Mouse (Mus musculus) gonadal fat pad, adult 2 months (tissue): ENCODE measurements around the gene Rgs2. TPM values are rescaled to one million over a fixed set of nuclear protein-coding genes. Genes with fewer than 3 reads are reported as not detected.

Experiments used
- DNase-seq: peaks from one replicate; pipeline ENCODE4 v3.0.0-alpha.2; 2012; ENCODE audit warnings: low read depth
- polyA plus RNA-seq: library from polyadenylated mRNA; depleted of rRNA; stranded (reverse); fragments of >200 nt; gene quantifications from 2 replicates; pipeline ENCODE4 v1.2.3, GENCODE M21; 2012; rRNA removed

Gene Rgs2
- polyA plus RNA-seq, 1 experiment = 6.5 TPM

DNA sequence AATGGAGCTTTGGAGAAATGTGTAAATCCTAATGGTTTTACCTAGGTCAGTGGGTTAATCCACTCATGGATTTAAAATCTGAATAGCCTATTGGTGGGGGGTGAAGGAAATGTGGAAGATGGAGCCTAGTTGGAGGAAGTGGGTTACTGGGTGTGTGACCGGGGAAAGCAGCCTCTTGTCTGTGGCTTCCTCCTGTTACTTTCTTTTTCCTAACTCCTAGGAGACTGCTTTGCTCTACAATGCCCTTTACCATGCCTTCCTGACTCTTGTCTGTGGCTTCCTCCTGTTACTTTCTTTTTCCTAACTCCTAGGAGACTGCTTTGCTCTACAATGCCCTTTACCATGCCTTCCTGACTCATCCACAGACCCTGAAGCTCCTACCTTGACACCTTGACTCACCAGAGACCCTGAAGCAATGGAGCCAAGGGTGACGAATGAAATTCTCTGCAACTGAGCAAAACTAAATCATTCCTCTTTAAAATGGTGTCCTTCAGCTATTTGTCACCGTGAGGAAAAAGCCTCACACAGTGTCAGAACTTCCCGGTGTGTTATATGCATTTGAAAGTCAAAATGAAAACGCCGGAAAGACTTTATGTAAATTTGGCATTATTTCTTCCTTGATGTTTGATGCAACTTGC is 18.9 kb downstream of the Rgs2 start:
- no peak for DNase-seq

DNA sequence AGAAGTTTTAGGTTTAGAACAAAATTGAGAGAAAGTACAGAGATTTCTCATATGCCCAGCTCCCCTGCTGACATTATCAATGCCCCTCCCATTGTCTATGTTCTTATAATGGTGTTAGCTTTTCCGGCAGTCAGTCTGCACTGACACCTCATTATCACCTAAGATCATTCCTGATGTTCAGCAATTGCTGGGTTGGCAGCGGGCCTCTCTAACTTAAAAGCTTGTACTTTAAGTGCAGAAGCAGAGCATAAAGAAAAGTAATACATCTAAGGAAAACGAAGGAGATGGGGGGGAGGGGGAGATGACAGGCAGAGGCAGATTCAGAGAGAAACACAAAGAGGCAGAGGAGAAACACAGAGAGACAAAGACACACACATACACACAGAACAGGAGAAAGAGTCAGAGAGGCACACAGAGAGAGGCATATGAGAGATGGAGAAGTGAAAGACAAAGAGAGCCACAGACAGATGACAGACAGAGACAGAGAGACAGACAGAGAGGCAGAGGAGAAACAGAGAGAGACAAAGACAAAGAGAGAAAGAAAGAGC is 21.1 kb downstream of the Rgs2 start:
- DNase-seq = no peak

DNA sequence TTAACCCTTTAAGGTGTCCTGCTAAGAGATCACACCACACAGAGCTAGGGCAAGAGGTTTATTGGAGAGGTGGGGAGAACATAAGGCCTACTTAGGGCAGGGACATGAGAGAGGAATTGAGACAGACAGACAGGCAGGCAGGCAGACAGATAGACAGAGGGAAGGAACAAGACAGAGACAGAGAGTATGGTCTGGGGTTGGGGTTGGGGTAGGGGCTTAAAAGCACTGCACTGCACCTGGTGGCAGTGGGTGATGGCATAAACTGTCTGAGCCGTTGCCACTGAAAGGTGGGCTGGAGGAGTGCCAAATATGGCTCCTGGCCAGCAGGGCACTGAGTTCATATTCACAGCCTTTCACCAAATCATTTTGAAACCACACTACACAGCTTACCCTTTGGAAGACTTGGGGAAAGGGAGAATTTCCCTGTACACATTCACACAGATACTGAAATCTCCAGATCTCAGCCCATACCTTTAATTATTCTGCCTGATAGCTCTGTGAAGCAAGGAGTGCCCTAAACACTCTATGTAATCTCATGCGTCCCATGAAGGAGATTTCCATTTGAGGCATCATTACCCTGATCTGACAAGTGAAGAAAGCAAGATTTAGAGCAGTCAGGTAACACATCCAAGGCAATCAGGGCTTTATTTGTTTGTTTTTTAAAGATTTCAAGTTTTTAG is 21.7 kb downstream of the Rgs2 start:
- no peak for DNase-seq

DNA sequence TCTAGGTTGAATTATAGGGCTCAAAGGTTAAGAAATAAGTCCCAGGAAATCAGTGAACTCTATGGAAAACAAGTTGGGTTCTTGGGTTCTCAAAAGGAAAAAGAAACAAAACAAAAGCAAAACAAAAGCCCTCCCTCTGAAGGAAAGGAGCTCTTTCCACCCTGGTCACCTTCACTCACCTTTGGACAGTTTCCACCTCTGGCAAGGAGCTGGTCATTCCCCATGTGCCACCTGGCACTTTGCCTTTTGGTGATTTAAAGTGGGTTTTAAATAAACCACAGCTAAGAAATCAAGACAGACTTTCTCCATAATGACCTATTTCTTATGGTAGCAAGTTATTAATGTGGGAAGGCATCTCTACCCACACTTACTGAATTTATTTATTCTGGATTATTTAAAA is 23.1 kb downstream of the Rgs2 start:
- DNase-seq = no peak

DNA sequence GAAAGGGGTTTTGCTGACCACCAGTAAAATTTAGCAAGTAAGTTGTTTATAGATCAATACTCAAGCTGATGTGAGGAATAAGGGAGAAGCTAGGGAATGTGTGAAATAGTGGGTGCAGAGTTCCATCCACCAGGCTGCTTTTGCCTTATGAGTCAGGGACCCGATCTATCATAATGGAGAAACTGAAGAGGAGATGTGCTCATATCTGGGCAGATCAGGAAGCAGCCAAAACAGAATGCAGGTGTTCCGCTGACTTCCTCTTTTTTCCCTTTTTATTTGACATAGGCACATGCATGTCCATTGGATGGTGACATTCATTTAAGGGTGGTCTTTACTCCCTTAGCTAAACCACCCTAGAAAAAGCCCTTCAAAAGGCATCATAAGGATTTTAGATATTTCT is 29.3 kb downstream of the Rgs2 start:
- DNase-seq = no peak

DNA sequence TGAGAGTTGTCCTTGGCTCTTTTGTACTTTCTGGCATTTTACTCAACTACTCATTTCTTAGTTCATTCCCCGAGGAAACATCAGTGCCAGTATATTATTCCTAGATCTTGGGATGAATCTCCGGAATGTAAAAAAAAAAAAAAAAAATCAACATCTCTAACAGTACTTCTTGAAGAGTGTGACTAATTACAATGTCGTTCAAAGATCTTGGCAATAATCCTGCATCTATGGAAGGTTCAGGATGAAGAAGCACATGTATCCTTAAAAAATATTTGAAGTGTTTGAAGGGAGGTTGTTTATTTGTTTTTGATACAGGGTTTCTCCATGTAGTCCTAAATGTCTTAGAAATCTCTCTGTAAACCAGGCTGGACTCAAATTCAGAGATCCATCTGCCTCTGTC is 41.7 kb downstream of the Rgs2 start:
- DNase-seq = no peak

DNA sequence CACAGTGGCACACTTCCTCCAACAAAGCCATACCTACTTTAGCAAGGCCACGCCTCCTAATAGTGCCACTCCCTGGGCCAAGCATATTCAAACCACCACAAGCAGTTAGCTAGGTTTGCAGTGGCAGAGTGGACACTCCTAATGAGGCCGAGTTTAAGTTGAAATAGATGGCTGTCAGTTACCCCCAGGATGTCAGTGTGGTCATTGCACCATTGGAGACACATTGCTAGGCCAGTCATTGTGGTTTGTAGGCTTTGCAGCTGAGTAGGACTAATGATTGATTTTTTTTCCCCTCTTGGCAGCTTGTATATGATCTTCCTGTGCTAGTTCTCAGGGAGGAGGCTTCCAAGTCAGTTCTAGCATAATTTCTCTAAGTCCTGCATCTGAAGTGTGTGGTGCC is 43.6 kb downstream of the Rgs2 start:
- no peak for DNase-seq

DNA sequence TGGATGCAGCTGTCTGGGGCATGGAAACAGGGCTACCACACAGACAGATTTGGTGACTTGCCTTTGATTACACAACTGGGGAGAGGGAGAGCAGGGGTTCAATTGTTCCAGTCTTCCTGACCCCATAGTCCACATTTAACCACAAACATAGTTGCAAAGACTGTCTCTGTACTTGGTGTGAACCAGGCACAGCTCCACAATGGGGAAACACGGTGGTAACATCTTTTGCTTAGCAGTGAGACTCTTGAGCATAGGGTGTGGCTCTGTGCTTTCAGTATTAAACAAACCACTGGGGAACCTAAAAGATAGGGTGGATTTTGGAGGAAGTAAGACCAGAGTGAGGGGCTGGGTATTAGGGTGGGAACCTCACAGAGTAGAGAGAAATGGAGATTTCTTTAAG is 47.9 kb downstream of the Rgs2 start:
- no peak for DNase-seq

DNA sequence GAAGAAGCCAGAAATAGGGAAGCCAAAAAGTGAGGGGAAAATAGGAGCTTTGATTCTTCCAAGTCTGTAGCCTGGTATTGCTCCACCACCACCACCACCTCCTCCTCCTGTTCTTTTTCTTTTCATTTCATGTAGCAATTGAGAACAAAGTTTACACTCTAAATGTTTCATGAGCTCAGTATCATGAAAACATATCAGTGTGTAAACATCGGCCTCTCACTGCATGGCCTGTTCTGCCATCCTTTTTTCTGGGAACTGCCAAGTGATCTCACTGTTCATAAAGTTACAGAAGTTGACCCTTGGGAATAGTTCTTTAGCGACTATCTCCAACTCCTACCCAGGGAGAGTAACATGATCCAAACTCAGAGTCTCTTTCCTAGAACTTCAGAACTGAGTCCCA is 51.1 kb downstream of the Rgs2 start:
- DNase-seq = no peak

Other genes with a start within 250 kb of the Rgs2 start
- gene Trove2, start 227.1 kb downstream of the Rgs2 start, polyA plus RNA-seq = 2.1 and 2.8 TPM in 2 replicates
- gene Uchl5, start 226.9 kb downstream of the Rgs2 start, polyA plus RNA-seq = 2.4 and 4.5 TPM in 2 replicates
- not detected in 2 replicates for gene Rgs13, start 173.2 kb upstream of the Rgs2 start, polyA plus RNA-seq
- 0.18 and 0.26 TPM in 2 replicates for gene Rgs1, start 245.1 kb upstream of the Rgs2 start, polyA plus RNA-seq